Mouse (Mus musculus) E14TG2a.4 (cell line): ENCODE data around the gene Gls2.

ENCODE experiments used
- CTCF ChIP-seq: conservative IDR thresholded peaks from 2 replicates; pipeline ENCODE4 v1.5.1; 2014; ENCODE audit warnings: low read length
- NANOG ChIP-seq: IDR thresholded peaks from 2 replicates; pipeline ENCODE4 v1.6.1; 2014; ENCODE audit warnings: borderline replicate concordance, low read length, mixed read lengths

- peak; percentile 96 for TF ChIP-seq CTCF
- TF ChIP-seq NANOG: no peak
These were observed 8.3 kb upstream of the Gls2 start for GRCm38 (mm10) chr10:128185959-128186358.
